Mouse (Mus musculus) testis, adult 2 months (tissue): ENCODE measurements around the gene Wdr89. TPM values are rescaled to one million over a fixed set of nuclear protein-coding genes. Genes with fewer than 3 reads are reported as not detected.
A peak's percentile ranks its signal among the peaks of the same experiment; 100 is the strongest.

Experiments
- H3K27ac ChIP-seq: fragments of 200-500 bp; 2 replicates; pipeline ENCODE4 v1.5.1; 2012; ENCODE audit warnings: low read depth, low read length; ENCODE audit not compliant: control insufficient read depth, insufficient read depth
- H3K27me3 ChIP-seq: fragments of 200-500 bp; 2 replicates; pipeline ENCODE4 v1.6.1; 2012; ENCODE audit warnings: mild to moderate bottlenecking, low read length, moderate library complexity; ENCODE audit not compliant: control insufficient read depth, insufficient read depth
- H3K36me3 ChIP-seq: fragments of 200-500 bp; 2 replicates; pipeline ENCODE4 v1.6.1; 2012; ENCODE audit warnings: mild to moderate bottlenecking, low read length; ENCODE audit not compliant: control insufficient read depth, insufficient read depth
- H3K4me1 ChIP-seq: fragments of 200-500 bp; 2 replicates; pipeline ENCODE4 v1.6.1; 2012; ENCODE audit warnings: low read length; ENCODE audit not compliant: control insufficient read depth, insufficient read depth
- H3K4me3 ChIP-seq: fragments of 200-500 bp; 2 replicates; pipeline ENCODE4 v1.5.1; 2012; ENCODE audit warnings: low read depth, mild to moderate bottlenecking, low read length, moderate library complexity, mixed read lengths; ENCODE audit not compliant: control insufficient read depth
- CTCF ChIP-seq: fragments of 200-500 bp; IDR thresholded peaks from 2 replicates; pipeline ENCODE4 v1.5.1; 2012; ENCODE audit warnings: low read depth, mild to moderate bottlenecking, inconsistent platforms, low read length, moderate library complexity; ENCODE audit not compliant: control insufficient read depth, insufficient read depth, insufficient replicate concordance
- POLR2A ChIP-seq: fragments of 200-500 bp; IDR thresholded peaks from 2 replicates; pipeline ENCODE4 v1.6.1; 2012; ENCODE audit warnings: low read depth, mild to moderate bottlenecking, inconsistent platforms, low read length, moderate library complexity; ENCODE audit not compliant: control insufficient read depth
- polyA plus RNA-seq: library from polyadenylated mRNA; depleted of rRNA; stranded (reverse); fragments of >200 nt; gene quantifications from 2 replicates; pipeline ENCODE4 v1.2.3, GENCODE M21; 2012; rRNA removed

Gene Wdr89
- polyA plus RNA-seq, 1 experiment, result 1.1 TPM

- TF ChIP-seq POLR2A, result no peak
- no peak for TF ChIP-seq CTCF
These were observed 73.8 kb downstream of the Wdr89 start for GRCm38 (mm10) chr12:75595291-75596153.

GRCm38 (mm10) chr12:75594404-75594803, 74.9 kb downstream of the Wdr89 start:
- Histone ChIP-seq H3K4me1 (peaks cover 2% of the 10 kb centered on the region; the same call in 1 of the 2 replicates), H3K27ac (no peak overlapping the region), H3K27me3 (no peaks in the 10 kb centered on the region), H3K36me3 (no peaks in the 10 kb centered on the region; the same call in 1 of the 2 replicates), H3K4me3 (no peak overlapping the region)
- TF ChIP-seq CTCF (no peak), POLR2A (no peak)

More at GRCm38 (mm10) chr12:75595291-75596153, 73.8 kb downstream of the Wdr89 start:
- H3K4me3 ChIP-seq, result peak overlapping the region; percentile 86
- no peaks in the 10 kb centered on the region for H3K36me3 ChIP-seq
- peak overlapping the region; percentile 75 for H3K27ac ChIP-seq
- H3K27me3 ChIP-seq, result no peaks in the 10 kb centered on the region
- peaks cover 2% of the 10 kb centered on the region; the same call in 1 of the 2 replicates for H3K4me1 ChIP-seq

GRCm38 (mm10) chr12:75593817-75594216, 75.5 kb downstream of the Wdr89 start:
- TF ChIP-seq CTCF, result no peak
- no peak overlapping the region for H3K4me3 ChIP-seq
- H3K27ac ChIP-seq, result no peak overlapping the region
- H3K4me1 ChIP-seq, result peaks cover 2% of the 10 kb centered on the region; the same call in 1 of the 2 replicates
- no peaks in the 10 kb centered on the region for H3K27me3 ChIP-seq
- H3K36me3 ChIP-seq, result no peaks in the 10 kb centered on the region; the same call in 1 of the 2 replicates

- Histone ChIP-seq H3K4me3 (no peak overlapping the region), H3K4me1 (no peaks in the 10 kb centered on the region), H3K27me3 (no peaks in the 10 kb centered on the region), H3K27ac (no peak overlapping the region), H3K36me3 (no peaks in the 10 kb centered on the region; the same call in 1 of the 2 replicates)
- no peak for TF ChIP-seq CTCF
- no peak for TF ChIP-seq POLR2A
These were observed 81.8 kb downstream of the Wdr89 start for GRCm38 (mm10) chr12:75587501-75587900.

GRCm38 (mm10) chr12:75583776-75584175, 85.6 kb downstream of the Wdr89 start:
- Histone ChIP-seq H3K27ac (no peak overlapping the region), H3K4me3 (no peak overlapping the region), H3K36me3 (no peaks in the 10 kb centered on the region), H3K27me3 (no peaks in the 10 kb centered on the region), H3K4me1 (no peaks in the 10 kb centered on the region)
- TF ChIP-seq CTCF (no peak), POLR2A (no peak)

Other genes starting within 250 kb of the Wdr89 start
- gene Ppp2r5e, start 73.3 kb downstream of the Wdr89 start, polyA plus RNA-seq, result 74.8 and 93.9 TPM in 2 replicates
- gene Sgpp1, start 66.2 kb upstream of the Wdr89 start, polyA plus RNA-seq, result 20.0 and 20.8 TPM in 2 replicates
- gene Syne2, start 148.6 kb upstream of the Wdr89 start, polyA plus RNA-seq, result 35.5 and 37.1 TPM in 2 replicates